Mouse (Mus musculus): ENCODE data around the gene St6galnac3.

GRCm38 (mm10) chr3:153483691-153484090 is 241.3 kb downstream of the St6galnac3 start:
- no peak for TF ChIP-seq CTCF (IDR thresholded peaks at IDR 0.05; ENCODE audit: control insufficient read depth, insufficient read depth, low read length)
- TF ChIP-seq POLR2A (IDR thresholded peaks at IDR 0.05; ENCODE audit: borderline replicate concordance, control insufficient read depth, low read depth, low read length), result no peak

Data from bone marrow, adult 2 months (tissue).